Mouse (Mus musculus): ENCODE measurements around the gene Gm5795. TPM values are rescaled to one million over a fixed set of nuclear protein-coding genes. Genes with fewer than 3 reads are reported as not detected.
A peak's percentile ranks its signal among the peaks of the same experiment; 100 is the strongest.
"Not testable (repeated sequence)": the region's sequence is repeated elsewhere in the genome, so short reads cannot be mapped to it uniquely, and the experiment has no call there.

Gene Gm5795
- polyA plus RNA-seq (2012; rRNA removed): 0.44 and 0.45 TPM in 2 replicates

DNA sequence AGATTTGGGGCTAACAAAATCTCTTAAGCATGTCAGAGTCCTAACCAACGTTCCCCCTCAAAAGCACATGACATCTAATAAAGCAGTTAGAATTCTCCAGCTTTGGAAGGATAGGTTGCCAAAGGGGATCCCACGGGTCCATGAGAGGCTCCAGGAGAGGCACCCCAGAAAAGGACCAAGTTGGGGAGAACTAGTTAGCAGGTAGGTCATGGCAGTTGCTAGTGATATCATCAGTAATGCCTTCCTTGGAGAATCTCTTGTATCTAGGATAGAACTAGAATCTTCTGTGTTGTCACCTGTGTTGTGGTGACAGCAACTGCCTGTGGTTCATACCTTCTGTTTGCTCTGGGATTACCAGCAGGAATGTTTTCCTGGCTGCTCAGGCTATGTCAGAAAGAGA is at the start of gene Gm5795:
TSS of gene Gm5795 (plus strand) at position 301 of the 400 bp plus-strand sequence.
- DNase-seq (ENCODE audit: low read depth): not testable (repeated sequence)

- DNase-seq (ENCODE audit: low read depth): peak; percentile 9
These were observed 20.5 kb downstream of the Gm5795 start, which contains the start of gene D830030K20Rik for GRCm38 (mm10) chr14:3208272-3209152. Gene D830030K20Rik, plus strand, starts transcription at chr14:3208488.

DNA sequence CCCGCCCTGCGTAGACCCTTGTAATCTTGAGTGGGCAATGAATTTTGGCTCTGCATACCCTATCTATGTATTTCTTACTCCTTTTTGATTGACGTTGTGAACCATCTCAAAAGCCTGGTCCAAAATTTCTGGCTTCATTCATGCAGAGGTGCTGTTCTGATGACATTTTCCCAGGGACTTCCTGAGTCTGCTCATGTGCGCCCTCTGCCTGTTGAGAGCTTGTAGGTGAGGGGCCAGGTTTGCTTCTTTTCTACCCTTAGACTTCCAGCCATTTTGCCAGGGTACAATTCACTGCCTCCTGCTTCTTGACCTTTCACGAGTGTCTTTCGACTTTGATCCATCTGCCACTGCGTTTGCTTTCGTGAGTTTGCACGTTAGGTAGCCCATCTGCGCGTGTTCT is 21.3 kb downstream of the Gm5795 start:
- peak; percentile 53; the same call in 1 of the 2 replicates for TF ChIP-seq CTCF (IDR thresholded peaks at IDR 0.05; ENCODE audit: borderline replicate concordance, extremely low read depth, insufficient read depth, insufficient read length)
- DNase-seq (ENCODE audit: low read depth): peak; percentile 52

Other genes starting within 250 kb of the Gm5795 start
- not detected in 2 replicates for gene Gm2888, start 158.3 kb upstream of the Gm5795 start, polyA plus RNA-seq (2012; rRNA removed)
- 14.8 and 15.8 TPM in 2 replicates for gene Gm2897, start 139.0 kb upstream of the Gm5795 start, polyA plus RNA-seq (2012; rRNA removed)
- 0.20 TPM in 1 of 2 replicates, not detected in the other for gene Gm10340, start 54.3 kb upstream of the Gm5795 start, polyA plus RNA-seq (2012; rRNA removed)
- gene D830030K20Rik, start 20.2 kb downstream of the Gm5795 start, polyA plus RNA-seq (2012; rRNA removed): 9.2 and 11.6 TPM in 2 replicates
- 0.18 and 0.38 TPM in 2 replicates for gene Gm2956, start 144.4 kb downstream of the Gm5795 start, polyA plus RNA-seq (2012; rRNA removed)
- gene Gm10413, start 206.8 kb downstream of the Gm5795 start, polyA plus RNA-seq (2012; rRNA removed): not detected in 2 replicates
- 6.1 and 6.5 TPM in 2 replicates for gene Gm10409, start 224.4 kb downstream of the Gm5795 start, polyA plus RNA-seq (2012; rRNA removed)
- gene Gm3005, start 239.8 kb downstream of the Gm5795 start, polyA plus RNA-seq (2012; rRNA removed): 9.0 and 9.1 TPM in 2 replicates

Measured in brain, embryonic 14.5 days (tissue).